Mouse (Mus musculus): ENCODE measurements around the gene Gale.

Gene Gale

DNA sequence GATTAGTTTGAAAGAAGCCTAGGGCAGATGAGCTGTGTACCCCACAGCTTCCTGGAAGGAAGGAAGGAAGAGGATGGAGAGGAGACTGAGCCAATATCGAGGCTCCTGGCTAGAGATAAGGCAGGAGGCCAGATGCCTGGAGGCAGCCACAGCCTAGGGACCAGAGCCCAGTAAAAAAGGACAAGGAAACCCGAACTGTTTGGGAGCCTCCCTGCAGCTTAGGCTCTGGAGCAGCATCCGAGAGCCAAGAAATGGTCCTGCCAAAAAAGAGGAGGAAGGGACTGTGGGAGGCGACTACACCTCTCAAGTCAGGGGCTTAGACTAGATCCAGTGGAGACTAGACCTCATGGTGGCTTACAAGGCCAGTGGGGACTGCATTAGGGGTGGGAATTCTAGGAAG is 20.1 kb upstream of the Gale start:
- DNase-seq (ENCODE audit: low read depth, low spot score) = no peak

DNA sequence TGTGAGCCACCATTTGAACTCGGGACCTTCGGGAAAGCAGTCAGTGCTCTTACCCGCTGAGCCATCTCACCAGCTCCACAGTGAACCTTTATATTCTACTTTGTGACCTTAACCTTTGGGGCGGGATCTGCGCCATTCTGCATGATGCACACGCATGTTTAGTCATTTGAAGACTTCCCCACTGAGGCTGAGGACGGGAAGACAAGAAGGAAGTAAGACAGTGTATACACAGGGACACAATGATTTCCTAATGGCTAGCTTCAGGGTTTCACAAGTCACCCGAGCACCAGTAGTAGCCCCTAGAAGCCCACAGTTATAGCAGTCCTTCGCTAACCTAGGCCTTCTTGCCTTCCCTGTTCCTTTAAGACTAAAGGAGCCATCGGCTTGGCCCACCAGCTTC is 17.8 kb upstream of the Gale start:
- DNase-seq (ENCODE audit: low read depth, low spot score) = no peak

DNA sequence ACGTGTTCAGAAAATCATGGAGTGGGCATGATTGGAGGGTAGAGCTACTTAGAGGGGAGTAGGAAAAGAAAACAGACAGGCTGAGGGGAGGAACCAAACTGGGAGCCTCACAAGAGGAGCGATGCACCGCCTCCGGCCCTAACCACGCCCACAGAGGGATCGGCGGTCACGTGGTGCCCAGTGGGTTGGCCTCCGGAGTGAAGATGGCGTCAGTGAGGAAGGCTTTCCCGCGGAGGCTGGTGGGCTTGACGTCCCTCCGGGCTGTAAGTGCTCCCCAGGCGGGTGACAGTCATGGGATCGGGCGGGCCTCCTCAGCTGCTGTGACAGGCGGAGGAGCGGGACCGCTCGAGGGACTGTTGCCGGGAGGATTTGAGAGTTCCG is 17.3 kb upstream of the Gale start, which contains the start of gene Hmgcl:
Gene Hmgcl, plus strand, starts transcription at position 171 of the 381 bp plus-strand sequence.
- DNase-seq (ENCODE audit: low read depth, low spot score) = peak; percentile 95

DNA sequence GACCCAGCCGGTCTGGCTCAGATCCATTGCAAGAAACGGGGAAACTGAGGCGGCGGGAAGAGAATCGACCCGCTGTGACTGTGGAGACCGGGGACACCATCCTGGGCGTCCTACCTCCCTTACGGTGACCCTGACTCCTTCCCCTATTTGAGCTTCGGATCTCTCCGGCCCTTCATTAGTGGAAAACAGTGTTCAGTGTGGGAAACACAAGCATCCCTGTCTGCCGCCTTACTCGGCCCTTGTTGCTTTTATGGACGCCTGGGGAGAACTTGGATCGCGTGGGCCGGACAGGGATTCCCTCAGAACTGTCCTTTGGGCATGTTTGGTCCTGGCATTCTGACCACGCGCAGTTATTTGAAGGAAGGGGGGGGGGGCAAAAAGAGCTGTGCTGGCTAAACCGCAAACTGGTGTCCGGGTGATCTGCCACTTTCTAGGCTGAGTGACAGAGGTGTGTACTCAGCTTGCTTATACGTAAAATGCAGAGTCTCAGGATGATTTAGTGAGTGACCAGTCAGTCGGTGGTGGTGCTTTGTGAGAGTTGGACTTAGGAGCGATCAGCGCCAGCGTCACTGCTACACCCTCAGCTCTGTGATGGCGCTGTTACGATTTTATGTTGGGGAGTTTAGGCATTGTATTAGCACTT is 16.7 kb upstream of the Gale start:
- no peak for DNase-seq (ENCODE audit: low read depth, low spot score)

DNA sequence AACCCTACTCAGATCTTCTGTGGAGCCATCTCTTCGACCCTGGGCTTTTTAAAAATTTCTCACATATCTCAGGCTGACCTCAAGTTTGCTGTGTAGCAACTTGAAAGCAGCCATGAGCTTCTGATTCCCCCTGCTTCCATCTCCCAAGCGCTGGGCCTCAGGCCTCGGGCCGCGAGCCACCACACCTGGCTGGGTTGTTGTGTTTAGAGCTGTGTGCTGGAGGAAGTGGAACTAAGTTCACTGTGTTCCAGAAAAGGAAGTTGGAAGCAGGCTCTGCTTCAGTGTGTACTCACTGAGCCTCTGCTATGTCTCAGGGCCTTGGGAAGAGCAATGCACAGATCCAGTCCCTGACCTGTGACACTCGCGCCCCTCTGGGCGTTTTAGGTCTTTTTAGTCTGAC is 15.4 kb upstream of the Gale start:
- no peak for DNase-seq (ENCODE audit: low read depth, low spot score)

DNA sequence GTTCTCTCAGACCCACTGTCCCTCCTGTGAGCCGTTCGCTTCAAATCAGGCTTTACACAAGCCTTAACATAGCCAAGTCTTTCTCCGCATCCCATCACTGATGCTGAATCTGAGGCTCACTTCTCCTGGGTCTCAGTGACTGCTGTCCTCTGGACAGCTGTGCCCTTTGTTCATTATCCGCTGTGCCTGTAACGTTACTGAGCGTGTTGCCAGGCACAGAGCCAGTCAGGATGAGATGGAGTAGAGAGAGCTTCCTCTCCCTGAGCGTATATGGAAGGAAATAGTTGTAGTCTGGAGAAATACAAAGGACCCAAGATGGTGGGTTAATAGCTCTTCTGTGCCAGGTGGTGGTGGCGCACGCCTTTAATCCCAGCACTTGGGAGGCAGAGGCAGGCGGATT is 14.1 kb upstream of the Gale start:
- no peak for DNase-seq (ENCODE audit: low read depth, low spot score)

DNA sequence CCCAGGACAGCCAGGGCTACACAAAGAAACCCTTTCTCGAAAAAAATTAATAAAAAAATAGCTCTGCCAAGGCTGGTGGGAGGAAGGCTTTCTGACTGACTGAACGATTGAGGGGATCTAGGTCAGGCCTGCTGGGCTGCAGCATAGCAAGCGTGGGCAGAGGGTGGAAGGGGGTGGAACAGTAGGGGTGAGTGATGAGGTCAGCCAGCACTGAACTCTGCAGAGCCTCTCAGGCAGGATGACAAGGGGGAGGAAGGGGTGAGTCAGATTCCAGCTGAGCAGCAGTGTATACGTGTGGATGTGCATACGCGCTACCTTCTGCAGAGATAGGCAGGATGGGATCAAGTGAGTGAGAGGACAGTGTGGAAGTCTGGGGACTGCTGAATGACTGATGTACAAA is 13.6 kb upstream of the Gale start:
- DNase-seq (ENCODE audit: low read depth, low spot score) = peak; percentile 36

DNA sequence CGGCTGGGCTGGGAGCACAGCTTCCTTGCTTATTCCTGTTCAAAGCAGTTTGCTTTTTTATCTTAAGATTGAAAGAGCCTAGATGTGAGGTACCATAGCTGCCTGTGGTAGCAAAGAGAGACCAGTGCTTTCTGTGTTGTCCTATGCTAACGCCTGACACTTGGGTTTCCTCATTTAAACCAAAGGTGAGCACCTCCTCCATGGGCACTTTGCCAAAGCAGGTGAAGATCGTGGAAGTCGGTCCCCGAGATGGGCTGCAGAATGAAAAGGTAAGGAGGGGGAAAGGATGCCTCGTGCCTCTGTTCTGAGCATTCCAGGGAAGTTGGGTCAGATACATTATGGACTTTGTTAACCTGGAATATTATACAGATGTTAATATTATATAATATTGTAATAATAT is 13.2 kb upstream of the Gale start:
- DNase-seq (ENCODE audit: low read depth, low spot score) = no peak

DNA sequence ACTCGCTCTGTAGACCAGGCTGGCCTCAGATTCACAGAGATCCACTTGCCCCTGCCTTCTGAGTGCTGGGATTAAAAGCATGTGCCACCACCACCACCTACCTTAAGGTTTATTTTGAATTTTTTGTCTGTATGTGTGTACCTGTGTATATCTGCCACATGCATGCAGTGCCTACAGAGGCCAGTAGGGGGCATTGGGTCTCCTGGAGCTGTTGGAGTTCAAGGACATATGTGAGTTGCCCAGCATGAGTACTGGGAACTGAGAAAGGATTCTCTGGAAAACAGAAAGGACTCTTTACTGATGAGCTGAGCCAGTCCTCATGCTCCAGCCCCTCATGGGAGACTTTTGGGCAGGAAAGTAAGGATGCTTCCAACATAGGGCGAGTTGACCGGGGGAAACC is 12.0 kb upstream of the Gale start:
- peak; percentile 75 for DNase-seq (ENCODE audit: low read depth, low spot score)

DNA sequence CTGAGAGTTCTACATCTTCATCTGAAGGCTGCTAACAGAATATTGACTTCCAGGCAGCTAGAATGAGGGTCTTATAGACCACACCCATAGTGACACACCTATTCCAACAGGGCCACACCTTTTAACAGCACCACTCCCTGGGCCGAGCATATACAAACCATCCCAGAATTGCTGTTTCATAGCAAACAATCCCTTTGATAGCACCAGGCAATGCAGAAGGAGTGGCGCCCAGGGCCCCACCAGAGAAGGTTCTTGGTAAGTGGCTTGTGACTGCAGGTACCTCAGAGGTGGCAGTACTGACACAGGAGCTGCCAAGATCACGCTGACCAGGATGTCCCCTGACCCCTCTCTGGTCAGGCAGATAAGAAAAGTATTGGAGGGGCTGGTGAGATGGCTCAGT is 10.3 kb upstream of the Gale start:
- DNase-seq (ENCODE audit: low read depth, low spot score) = no peak

DNA sequence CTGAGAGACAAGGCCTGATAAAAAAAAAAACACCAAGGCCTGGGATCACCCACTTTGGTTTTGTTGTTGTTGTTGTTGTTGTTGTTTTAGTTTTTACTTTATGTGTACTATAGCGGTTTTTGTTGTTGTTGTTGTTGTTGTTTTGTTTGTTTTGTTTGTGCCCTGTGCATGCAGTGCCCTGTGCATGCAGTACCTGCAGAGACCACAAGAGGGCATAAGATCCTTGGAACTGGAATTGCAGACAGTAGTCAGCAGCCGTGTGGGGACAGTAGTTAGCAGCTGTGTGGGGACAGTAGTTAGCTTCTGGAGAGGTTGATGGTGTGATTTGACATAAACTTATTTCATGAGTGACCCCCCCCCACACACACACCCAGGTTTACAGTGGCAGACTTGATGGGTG is 9.3 kb upstream of the Gale start:
- peak; percentile 41 for DNase-seq (ENCODE audit: low read depth, low spot score)

DNA sequence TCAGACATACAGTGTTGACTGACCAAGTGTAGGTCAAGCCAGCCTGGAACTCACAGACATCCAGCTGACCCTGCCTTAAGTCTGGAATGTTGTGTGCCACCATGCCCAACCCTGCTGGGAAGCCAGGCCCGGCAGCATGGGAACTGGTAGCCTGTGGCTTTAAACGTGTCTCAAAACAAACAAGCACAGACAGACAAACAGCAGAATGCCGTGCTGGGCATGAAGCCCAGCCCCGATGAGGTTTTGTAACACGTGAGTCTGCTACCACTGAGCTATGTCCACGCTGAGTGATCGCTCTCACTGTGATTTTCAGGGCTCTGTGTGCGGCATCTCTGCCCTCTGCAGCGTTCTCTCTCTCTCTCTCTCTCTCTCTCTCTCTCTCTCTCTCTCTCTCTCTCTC is 7.6 kb upstream of the Gale start:
- no peak for DNase-seq (ENCODE audit: low read depth, low spot score)

DNA sequence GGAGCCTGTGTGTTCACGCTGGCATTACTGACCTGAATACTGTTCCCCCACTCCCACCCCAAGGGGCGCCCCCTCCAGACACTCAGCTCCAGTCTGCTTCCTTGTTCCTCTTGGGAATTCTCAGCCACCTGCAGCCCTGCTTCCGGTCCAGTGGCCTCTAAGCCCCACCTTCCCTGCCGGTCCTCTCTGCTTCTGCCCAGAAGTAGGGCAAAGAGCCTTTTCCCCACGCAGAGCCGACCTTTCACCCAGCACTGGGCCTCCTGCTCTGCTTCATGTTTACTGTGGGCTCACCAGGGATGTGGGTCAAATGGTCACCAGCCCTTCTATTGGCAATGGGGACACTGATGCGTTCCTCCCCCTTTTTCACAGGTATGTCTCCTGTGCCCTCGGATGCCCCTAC is 5.2 kb upstream of the Gale start:
- DNase-seq (ENCODE audit: low read depth, low spot score) = no peak

DNA sequence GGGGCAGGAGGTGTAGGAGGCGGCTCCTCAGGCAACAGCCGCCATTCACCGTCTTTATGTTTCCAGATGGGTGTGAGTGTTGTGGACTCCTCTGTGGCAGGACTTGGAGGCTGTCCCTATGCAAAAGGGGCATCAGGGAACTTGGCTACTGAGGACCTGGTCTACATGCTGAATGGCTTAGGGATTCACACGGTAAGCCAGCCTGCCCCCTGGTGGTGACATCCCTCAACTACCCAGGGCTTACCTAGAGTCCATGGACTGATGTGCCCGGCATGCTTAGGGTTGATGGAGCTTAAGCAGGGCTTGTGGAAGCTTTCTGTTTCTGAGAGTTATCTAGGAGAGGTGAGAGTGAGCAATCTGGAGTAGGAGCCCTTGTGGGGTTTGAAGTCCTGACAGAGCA is 2.8 kb upstream of the Gale start:
- peak; percentile 86 for DNase-seq (ENCODE audit: low read depth, low spot score)

DNA sequence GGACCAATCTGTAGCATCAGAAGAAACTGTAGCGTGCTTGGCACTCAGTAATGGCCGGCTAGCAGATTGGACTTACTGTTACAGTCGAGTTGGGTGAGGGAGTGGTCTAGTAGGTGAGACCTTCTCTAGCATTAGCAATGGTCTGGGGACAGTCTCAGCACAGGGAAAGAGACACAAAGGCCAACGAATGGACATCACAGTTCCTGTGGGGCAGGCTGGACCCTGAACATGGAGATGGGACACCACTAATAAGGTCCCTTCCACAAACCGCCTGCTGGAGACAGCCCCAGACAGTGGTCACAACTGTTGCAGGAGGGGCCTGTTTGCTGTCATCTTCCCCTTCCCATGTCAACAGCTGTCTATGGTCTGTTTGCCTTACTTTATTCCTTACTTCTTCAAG is 1.8 kb upstream of the Gale start:
- no peak for DNase-seq (ENCODE audit: low read depth, low spot score)

DNA sequence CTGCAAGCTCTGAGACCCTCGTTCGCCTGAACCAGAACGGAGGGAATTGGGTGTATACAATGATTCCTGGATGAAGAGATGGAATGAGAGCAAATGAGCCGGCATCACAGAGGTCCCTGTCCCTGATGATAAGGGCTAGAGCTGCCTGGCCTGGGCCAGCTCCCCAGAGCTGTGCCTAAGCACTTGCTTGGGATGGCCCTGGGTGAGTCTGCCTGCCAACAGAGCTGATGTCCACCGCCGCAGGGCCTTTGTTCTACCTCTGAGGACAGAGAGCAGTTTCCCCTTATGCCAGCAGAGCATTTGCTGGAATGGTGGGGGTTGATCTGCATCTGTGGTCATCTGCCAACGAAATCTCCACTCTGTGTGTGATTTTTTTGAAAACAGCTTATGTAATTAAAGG is 1.3 kb upstream of the Gale start:
- no peak for DNase-seq (ENCODE audit: low read depth, low spot score)

DNA sequence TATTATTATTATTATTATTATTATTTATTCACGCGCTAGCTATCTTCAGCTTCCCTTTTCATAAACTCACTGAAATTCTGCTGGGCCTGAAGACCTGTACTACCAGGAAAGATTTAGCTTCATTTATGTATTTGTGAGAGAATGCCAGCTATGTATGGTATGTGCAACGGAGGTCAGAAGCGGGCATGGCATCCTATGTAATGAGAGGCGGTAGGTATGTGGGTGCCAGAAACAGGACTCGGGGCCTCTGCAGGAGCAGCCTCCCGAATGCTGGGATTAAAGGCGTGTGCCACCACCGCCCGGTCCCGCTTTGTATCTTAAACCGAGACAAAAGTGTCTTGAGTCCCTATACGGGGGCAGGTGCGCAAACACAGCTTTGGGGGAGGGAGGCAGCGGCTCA is 581 bp upstream of the Gale start:
- no peak for DNase-seq (ENCODE audit: low read depth, low spot score)

DNA sequence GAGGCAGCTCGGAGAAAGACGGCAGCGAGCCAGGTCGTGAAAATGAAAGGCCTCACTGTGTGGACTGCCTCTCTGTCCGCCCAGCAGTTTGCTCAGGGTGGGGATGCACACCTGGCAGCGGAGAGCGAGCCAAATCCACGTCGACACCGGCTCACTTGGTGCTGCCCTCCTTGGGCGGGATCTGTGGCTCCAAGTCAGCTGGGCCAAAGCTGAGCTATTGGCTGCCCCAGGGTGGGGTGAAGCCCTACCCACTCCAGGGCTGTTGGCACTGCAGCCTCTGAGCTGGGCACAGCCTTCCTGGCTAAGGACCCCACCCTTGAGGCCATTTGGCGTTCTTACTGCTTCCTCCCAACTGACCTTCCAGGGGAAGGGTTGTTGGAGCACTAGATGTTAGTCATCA is 899 bp downstream of the Gale start:
- DNase-seq (ENCODE audit: low read depth, low spot score) = no peak

DNA sequence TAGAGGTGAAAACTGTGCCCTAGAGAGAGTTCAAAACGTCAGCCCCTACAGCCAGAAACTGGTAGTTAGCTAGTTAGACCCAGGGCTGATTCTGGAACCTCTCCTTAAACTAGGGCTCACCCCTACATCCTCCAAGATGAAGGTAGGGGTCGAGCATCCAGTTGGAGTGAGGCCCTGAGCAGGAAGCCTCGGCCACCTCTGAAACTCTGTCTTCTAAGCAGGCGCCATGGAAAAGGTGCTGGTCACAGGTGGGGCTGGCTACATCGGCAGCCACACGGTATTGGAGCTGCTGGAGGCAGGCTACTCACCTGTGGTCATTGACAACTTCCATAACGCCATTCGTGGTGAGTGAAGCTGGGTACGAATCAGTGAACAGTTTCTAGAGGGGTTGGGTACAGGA is 1.6 kb downstream of the Gale start:
- no peak for DNase-seq (ENCODE audit: low read depth, low spot score)

DNA sequence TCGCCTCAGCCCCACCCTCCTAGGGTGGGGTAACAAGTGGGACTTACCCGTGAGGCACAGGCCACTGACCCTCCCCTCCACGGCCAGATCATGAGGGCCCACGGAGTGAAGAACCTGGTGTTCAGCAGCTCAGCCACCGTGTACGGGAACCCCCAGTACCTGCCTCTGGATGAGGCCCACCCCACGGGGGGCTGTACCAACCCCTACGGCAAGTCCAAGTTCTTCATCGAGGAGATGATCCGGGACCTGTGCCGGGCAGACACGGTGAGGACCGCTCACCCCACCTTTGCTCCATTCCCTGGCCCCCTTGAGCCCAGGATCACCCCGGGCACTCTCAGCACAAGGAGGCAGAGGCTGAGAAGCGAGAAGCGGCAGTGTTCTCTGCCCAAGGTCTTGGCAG is 2.8 kb downstream of the Gale start:
- DNase-seq (ENCODE audit: low read depth, low spot score) = no peak

DNA sequence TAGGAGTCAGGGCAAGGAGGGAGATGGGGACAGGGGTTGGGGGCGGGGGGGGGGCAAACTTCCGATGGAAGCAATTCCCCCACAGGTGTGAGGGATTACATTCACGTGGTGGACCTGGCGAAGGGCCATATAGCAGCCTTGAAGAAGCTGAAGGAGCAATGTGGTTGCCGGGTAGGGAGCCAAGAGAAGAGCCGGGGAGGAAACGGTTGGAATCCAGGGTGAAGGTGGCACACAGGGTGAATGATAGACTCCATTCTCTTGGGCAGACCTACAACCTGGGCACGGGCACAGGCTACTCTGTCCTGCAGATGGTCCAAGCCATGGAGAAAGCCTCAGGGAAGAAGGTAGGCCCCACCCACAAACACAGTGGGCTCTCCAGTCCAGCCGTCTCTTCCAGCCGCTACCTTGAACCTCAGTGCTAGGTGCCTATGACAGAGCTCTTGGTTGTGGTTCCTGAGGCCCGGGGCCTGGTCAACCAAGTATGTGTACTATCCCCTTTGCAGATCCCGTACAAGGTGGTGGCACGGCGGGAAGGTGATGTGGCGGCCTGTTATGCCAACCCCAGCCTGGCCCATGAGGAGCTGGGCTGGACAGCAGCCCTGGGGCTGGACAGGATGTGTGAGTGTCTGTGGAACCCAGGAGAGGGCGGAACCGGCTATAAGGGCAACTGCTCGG is 3.7 kb downstream of the Gale start:
- DNase-seq (ENCODE audit: low read depth, low spot score) = no peak

DNA sequence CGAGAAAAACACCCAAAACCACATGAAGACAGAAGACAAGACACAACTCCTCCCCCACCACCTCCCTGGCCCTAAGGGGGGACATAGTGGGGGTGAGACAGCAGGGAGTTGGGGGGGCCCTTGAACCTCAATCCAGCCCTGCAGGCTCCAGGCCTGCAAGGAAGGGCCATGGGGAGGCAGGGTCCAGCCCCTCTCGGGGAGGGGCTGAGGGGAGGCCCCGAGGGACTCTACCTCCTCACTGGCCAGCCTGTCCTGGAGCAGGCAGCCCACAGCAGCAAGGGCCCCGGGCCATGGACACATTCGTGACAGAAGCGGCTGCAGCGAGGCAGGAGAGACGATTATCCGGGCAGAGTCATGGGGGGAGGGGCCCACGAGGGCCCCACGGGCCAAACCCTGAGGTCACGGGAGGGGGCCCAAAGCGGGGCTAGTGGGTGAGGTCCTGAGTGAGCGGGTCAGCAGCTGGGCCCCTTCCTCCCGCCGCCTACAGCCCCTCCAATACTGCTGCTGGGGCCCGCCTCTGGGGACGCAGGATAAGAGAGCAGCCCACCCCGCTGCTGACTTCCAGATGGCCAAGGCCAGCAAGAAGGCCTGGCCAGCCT is 4.8 kb downstream of the Gale start:
- no peak for DNase-seq (ENCODE audit: low read depth, low spot score)

DNA sequence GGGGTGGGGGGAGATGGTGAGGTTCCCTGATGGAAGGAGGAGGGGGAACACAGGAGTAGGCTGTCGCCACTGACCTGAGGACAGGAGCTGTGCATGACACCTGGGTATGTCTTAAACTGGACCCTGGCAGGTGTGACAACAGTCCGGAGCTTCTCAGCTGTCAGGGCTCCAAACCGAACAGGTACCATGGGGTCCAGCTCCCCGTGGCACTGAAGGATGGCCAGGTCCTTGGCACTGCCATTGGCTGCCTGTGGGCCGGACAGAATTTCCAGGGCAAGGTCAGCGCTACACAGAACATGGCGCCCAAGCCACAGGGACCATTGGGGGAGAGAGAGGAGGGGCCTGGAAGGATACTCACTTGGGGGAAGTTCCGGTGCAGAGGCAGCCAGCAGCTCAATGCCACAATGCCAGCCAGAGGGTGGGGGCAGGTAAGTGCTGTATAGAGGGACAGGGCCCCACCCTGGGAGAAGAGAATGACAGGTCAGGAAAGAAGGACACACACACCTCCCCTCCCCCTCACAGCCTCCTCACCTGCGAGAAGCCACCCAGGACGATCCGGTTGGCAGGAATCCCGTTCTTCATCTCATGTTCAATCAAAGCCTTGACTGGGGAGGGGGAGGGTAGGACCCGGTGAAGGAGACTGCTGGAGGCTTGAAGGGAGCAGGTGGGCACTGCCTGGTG is 5.7 kb downstream of the Gale start:
- no peak for DNase-seq (ENCODE audit: low read depth, low spot score)
